Mouse (Mus musculus): ENCODE results near the gene Abcb4.
"Not testable (repeated sequence)": the region's sequence is repeated elsewhere in the genome, so short reads cannot be mapped to it uniquely, and the experiment has no call there.

Gene Abcb4

DNA sequence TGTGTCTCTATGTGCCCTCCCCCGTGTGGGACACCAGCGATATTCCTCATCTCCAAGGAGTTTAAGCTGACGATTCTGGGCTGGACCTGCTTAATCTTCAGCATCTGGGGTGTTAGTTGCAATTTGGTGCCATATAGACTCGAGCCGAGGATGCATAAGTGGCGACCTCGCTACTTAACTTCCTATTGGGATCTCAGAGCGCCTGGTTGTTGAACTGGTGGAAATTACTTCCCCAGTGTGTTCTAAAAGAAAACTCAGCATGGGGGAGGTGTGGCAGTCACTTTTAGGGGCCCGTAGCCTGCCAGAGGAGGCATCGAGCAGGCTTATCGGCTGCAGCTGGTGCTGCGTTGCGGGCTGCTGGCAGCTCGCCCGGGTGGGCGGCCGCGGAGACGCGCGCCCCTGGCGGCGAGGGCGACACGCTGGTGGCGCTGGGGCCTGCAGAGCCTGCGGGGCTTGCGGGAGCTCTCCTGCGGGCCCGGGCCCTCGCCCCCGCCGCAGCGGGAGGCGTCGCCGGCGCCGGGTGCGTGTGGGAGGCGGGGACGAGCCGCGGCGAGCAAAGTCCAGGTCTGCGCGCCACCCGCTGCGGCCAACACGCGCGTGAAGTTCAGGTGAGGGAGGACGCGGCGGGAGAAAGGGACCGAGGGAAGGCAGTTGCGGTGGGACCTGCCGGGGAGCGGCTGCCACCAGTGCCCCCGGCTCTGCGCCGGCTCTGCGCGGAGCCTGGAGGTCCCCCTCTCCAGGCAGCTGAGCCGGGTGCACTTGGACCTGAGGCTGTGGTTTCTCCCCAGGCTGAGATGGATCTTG lies at the start of gene Abcb4:
TSS of gene Abcb4 (plus strand) at position 418 of the 804 bp plus-strand sequence.
- DNase-seq (ENCODE audit: low spot score) = peak; percentile 60

DNA sequence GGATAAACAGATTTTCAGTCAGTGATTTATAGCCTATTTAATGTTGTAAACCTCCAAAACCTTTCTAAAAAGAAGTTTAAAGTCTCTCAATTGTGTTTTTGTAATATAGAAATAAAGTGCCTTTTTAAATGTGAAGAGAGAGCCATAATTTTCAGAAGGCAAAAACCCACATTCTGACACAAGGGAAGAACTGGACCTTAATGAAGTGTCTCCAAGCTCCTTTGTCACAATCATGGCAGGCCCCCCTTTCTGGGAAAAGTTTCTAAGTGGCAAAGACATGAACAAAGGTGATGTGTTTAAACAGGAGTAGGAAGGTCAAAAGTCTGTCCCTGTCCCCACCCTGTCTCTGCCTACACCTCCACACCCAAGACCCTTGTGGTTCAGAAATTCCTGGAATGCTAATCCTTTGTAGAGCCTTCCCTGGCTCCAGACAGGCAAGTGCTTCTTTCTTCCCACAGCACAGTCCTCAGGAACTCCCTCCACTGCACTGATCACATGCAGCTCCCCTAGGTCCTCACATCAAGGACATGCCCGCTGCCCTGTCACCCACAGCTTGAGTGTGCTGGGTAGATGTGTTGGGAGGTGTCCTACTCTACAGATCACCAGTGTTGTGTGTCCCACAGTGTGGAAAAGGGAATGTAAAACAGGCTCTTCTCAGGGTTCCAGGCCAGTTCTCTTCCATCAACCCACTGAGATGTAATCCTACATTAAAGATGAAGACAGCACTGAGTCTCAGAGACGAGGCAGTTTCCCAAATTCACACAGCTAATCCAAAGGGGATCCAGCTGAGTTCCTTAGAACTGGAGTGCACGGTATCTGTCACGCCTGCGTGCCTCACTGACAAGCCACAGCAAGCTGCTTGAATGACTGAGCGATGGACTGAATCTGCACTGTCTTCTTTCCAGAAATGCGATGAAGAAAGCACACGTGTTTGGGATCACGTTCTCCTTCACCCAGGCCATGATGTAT lies 44.6 kb upstream of the Abcb4 start:
- DNase-seq (ENCODE audit: low spot score) = not testable (repeated sequence)

DNA sequence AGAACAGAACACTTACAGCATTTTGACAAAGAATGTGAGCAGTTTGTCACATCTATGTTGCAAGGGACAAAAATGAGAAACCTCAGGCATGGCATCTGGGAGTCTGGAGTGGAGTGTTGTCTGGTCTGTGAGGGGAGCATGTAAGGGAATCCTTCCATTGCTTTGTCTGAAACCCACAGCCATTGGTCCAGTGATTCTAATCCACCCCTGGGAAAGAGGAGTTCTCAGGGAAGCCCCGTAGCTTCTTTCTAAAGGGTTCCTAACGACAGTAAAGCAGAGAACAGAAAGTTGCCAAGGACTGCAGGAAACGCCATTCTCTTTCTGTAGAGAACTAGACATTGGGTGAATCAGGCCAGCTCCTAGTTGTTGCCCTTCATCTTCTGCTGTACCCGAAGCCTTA lies 42.7 kb upstream of the Abcb4 start:
- DNase-seq (ENCODE audit: low spot score) = no peak

DNA sequence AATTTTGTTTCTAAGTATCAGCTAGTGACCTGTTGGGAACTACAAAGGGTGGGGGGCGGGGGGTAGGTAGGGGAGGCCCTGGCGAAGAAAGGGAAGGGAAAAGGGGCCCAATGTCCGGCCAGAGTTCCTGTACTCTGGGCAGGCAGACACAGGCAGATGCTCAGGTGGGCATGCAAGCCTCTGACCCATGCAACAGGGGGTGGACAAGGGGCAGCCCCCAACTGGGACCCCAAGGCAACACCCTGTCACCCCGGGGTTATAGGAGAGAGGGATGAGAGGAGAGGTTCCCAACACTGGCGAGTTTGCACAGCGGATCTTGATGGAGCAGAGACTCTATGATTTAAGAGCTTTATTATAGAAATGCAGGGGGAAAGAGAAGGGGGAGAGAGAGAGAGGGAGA lies 36.3 kb upstream of the Abcb4 start:
- no peak for DNase-seq (ENCODE audit: low spot score)

DNA sequence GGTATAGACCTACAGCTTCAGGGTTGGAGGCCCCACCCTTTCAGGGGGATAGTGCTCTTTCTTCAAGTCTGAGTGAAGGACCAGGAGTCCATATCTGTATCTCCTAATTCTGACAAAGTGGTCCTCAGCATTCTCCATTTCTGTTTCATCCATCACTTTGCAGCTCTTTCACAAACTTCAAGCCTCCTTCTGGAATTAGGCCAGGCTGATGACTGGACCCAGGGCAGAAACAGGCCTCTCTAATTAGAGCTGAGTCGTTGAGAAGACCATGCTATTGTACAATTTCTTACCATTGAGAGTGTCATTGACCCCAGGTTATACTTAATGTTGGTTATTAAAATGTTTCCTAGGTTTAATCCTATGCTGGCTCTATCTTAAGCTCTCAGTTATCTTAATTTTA lies 31.7 kb upstream of the Abcb4 start:
- no peak for DNase-seq (ENCODE audit: low spot score)

DNA sequence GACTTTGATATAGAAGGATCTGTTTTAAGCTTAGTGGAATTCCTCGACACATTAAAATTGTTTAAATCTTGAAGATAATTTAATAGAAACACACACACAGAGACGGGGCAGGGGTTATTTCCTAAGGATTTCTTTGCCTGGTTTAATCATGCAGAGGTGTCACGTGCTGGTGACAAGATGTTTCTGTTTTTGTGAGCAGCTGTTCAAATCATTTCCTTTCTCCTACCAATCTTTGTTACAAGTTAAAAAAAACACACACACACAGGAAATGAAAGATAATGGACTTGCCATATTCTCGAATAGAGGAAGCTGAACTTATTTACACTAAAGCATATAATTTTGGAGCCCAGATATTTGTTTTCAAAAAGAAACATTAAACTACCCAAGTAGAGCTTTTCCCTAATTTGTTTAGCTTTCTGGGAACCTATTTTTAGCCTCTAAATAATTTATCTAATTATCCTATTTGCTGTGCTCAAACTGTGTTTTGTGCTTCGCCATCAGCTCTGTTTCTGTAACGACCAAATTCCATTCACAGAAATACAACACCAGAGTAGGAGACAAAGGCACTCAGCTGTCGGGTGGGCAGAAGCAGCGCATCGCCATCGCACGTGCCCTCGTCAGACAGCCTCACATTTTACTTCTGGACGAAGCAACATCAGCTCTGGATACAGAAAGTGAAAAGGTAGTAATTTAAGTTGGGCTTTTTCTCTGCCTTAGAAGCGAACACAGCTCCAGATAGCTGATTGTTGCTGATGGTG lies 29.8 kb upstream of the Abcb4 start:
- DNase-seq (ENCODE audit: low spot score) = no peak

DNA sequence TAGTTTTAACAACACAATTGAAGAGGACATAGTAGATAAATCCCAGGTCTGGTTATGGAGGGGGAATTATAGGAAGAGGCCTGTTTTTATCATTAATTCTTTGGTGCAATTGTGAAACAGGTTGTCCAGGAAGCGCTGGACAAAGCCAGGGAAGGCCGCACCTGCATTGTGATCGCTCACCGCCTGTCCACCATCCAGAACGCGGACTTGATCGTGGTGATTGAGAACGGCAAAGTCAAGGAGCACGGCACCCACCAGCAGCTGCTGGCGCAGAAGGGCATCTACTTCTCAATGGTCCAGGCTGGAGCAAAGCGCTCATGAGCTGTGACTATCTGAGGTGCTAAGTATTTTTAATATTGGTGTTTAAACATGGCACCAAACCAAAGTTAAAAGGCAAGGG lies 27.9 kb upstream of the Abcb4 start:
- DNase-seq (ENCODE audit: low spot score) = not testable (repeated sequence)

DNA sequence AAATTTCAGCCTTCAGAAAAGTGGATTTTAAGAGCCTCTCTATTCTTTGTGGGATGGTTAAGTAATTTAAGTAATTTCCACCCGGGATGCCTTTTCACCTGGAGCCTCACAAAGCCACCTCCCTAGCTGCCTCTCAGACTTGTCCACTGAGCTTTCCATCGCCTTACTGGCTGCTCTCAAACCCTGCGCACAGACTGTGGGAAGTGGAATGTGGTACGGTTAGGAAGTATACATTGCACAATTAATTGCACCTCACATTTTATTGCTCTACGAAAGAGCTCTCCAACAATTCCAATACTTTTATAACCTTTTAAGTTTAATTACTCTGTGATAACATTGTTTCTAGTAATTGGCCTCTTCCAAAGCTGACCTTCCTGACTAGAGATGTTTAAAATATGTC lies 27.2 kb upstream of the Abcb4 start:
- no peak for DNase-seq (ENCODE audit: low spot score)

DNA sequence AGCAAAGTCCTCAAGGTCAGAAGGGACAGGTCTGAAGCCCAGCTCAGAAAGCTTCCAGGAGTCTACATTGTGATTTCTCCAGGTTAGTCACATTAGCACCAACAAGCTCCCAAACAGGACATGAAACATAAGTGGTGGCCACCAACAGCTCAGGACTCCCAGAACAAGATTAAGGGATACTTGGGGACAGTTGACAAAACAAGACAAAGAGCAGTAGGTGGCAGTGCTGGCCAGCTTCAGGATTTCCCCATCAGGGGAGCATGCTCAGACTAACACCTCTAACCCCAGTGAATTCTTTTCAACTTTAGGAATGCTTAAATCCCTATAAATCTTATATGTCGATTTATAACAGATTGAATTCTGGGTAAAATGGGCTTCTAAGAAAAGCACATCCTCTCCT lies 25.5 kb upstream of the Abcb4 start:
- DNase-seq (ENCODE audit: low spot score) = no peak

DNA sequence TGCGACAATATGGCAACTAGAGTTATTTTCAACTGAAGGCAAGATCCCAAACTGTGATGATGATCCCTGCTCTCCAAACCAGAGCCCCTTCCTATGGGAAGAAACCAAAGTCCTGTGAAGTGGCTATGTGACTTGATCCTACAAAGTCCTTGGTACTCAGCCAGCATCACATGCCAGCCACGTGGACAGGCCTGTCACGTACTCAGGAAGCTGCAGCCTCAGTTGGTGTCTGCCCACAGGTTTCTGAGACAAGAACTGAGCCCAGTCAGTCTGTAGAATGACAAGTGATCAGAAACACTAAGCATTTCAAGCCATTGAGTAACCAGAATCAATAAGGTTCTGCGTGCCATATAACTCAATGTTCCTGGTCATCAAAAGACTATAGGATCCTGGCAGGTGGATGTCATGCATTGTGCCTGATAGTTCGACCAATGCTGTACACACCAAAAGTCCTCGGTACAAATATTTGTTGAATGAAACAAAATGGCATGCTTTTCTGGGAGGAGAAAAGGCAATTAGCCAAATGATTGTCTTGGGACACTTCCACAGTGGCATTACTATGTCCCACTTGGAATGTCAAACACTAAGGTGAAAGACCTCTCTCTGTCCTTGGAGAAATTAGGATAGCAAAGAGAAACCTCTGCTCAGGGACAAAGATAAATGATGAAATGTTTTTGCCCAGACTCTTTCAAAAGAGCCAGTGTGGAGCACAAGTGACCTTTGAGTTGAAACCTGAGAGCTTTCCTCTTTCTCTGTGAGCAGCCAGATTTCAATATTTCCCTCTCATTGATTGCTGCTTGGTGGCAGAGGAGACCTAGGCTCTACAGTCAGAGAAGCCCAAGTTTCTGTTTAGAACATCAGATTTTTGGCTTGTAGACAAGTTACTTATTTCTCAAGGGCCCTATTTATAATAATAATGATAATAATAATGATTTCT lies 20.3 kb upstream of the Abcb4 start:
- DNase-seq (ENCODE audit: low spot score) = no peak

DNA sequence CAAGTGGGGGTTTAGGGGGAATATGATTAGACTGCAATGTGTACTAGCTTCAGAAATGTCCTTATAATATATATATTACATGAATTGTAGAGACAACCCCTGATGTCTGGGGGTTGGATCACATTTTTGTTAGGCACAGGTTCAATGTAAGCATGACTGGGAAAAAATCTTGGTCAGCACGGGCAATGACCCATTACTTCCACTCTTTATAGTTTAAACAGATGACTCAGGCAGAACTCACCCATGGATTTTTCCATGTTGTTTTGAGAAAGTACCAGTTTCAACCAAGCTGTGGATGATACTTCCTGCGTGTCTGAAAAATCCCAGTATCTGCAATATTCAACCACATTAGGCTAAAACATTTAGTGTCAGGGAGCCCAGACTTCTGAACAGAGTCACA lies 16.4 kb upstream of the Abcb4 start:
- no peak for DNase-seq (ENCODE audit: low spot score)

DNA sequence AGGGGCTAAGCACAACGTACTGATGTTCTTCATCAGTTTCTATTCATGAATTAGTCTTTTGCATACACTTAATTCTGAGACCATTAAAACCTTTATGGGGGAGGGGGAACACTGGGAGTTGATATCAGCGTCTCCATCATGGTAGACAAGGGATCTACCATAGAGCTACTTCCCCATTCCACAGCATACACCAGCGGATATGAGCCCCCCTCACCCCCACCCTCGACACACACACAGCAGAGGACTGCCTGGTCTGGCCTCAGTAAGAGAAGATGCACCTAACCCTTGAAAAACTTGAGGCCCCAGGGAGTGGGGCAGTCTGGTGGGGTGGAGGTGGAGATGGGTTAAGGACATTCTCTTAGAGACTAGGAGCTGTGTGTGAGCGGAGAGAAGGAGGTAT lies 15.7 kb upstream of the Abcb4 start:
- DNase-seq (ENCODE audit: low spot score) = no peak

DNA sequence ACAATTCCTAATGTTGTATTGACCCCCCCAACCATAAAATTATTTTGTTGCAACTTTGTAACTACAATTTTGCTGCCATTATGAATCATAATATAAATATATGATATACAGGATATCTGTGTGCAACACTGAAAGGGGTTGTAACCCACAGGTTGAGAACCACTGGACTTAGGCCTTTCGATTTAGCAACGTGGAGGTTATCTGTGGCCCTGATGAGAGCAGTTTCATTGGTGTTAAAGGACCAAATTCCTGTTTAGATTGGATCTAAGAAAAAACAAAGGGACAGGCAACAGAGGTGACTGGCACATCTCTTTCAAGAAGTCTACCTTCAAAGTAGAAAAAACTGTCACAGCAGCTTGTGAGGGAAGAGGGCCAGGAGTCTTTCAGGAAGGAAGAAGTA lies 7.7 kb upstream of the Abcb4 start:
- no peak for DNase-seq (ENCODE audit: low spot score)

DNA sequence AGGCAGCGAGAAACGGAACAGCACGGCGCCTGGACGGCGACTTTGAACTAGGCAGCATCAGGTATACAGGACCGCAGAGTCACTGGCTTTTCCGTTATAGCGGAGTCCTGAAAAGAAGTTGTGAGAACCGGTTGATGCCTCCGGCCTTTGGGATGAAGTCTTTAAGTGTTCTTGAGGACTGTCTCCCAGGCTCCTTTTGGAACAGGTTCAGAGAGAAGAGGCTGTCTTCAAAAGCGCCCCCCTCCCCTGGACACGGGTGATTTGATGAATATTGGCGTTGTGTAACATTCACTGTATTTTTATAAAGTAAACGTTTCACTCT lies 548 bp downstream of the Abcb4 start:
- no peak for DNase-seq (ENCODE audit: low spot score)

DNA sequence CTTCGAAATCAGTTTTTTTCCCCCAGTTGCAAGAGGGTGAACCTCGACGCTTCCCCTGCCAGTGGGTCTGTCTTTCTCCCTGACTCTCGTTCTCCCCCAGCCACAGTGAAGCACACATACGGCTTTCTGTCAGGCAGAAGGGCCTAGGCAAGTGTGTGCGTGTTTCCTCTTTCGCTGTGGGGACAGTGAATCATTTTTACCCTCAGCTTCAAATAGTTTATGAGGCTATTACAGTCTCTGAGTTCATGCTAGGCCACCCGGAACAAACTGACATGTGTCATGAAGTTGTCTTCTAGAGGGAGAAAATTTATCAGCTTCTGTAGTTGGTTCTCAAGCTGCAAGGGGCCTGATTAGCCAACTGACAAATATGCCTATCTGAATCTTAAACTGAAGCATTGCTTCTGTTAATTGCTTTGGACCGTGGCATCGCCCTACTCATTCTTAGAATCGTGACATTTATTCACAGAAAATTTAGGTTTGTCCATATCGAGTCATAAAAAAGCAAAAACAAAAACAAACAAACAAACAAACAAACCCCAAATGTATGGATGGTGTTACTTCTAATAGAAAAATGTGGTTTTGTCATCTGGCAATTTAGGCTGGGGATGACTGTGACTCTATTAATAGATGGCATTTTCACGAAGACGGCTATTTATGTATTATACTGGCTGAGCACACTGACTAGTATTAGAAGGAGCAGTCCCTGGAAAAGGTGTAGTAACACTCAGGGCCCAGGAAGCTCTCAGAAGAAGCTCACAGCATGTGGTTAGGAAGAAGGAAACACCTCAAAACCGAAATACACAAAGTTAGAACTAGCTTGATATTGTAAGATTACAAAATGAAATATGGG lies 1.3 kb downstream of the Abcb4 start:
- no peak for DNase-seq (ENCODE audit: low spot score)

DNA sequence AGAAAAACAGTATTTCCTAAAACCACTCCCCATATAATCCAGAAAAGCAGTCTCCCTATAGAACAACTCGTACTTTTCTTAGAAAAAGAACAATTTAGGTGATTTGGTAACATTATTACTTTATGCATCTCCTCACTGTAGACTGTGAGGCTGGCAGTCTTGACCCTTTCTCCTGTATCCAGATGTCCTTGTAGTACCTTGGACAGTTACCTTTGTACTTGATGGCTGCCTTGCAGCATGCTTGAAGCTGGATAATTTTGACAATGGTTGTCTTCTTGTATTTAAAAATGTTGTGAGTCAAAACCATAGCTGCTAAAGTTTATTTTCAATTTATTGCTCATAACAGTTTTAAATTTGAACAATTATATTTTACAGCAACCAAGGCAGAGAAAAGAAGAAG lies 2.7 kb downstream of the Abcb4 start:
- no peak for DNase-seq (ENCODE audit: low spot score)

DNA sequence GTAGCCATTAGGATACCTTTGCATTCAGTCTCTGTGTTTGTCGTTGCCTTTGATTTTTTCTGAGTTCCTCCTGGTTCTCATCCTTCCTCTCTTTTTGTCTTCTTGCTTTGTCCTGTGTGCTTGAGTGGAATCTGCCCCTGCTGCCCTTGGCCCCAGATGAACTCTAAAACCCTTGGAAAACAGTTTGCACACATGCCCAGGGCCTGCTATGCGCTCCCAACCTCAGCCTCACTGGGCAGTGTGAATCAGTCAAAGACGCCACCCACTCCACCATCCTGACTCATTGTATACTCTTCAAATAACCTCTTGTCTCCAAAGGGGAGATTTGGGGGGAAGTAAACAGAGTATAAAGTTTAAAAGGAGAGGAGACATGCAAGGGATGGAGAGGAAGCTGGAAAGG lies 4.7 kb downstream of the Abcb4 start:
- DNase-seq (ENCODE audit: low spot score) = no peak

DNA sequence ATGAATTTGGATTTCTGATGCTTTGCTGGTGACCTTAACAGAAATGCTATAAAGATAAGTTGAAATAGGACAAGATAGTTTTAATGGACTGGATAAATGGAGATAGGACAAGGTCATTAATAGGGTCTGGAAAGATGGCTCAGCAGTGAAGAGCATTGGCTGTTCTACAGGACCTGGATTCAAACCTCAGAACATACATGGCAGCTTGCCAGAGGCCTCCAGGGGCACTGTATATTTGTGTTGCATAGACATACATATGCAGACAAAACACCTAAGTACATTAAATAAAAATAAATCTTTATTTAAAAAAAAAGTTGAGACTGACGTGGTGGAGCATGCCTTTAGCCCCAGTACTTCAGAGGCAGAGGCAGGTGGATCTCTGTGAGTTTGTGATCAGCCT lies 7.5 kb downstream of the Abcb4 start:
- DNase-seq (ENCODE audit: low spot score) = no peak

DNA sequence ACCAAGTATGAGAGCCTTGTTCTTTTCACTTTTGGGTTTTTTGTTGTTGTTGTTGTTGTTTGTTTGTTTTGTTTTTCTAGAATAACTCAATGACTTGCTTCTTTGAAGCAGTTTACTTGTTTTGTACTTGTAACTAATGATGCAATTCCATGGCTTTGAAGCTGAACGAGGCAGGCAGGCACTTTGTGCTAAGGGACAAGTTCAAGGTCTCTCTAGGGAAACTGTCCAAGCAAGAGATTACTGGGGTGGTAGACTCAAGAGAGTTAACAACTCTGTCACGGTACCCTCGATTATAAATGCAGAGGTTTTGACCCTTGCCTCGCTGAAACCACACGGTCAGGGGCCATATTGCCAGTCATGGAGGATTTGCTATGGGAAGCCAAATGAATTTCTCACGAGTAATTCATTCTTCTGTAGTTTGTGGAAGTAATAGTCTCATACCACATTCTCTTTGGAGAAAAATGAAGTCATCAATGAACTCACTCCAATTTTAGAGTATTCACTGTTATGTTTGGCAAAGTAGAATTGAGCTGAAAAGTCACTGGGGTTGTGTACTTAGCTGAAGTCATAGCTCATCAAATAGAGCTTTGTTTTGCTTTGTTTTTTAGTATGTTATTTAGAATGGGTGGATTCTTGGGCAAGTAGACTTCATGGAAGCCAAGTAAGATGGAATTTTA lies 8.8 kb downstream of the Abcb4 start:
- no peak for DNase-seq (ENCODE audit: low spot score)

DNA sequence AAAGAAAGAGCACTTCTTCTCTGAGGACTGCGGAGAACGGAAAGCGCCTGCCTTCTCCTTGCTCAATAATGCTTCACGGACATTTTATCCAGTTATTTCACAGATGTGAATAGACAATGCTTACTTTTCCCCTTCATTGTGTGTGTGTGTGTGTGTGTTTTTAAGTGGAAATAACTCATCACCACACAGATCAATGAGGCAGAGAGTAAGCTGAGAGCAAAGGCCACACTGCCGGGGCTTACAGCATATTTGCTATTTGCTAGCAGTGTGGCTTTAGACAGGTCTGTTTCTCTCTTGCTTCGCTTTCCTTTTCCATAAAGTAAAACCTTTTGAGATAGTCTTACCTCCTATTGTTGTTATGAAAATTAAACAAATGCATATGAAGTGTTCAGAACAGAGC lies 11.0 kb downstream of the Abcb4 start:
- DNase-seq (ENCODE audit: low spot score) = no peak
